In genomic region chrX:157612894-157613293, GRCm38 (mm10) we compare ENCODE assay signal across 11 mouse cellular contexts. TPM values are rescaled to one million over a fixed set of nuclear protein-coding genes. Genes with fewer than 3 reads are reported as not detected.
DNase-seq lines count a peak whose midpoint lies in the region; ATAC-seq lines count a peak whose summit lies in the region.
"Had no signal": no experiment of that assay in that cellular context is flagged by ENCODE, and none has a peak within 500 bp of the region (broad histone marks: within the 10 kb centered on the region; RNA-seq: fewer than 3 reads in every experiment).

No protein-coding gene starts in this region.

- H3K27me3 ChIP-seq in heart, embryonic 13.5 days (replicated peaks) = no peaks in the 10 kb centered on the region
- no peaks in the 10 kb centered on the region for H3K27me3 ChIP-seq in embryonic facial prominence, embryonic 14.5 days (replicated peaks; ENCODE audit: control insufficient read depth, insufficient read depth, low read length)
- no peaks in the 10 kb centered on the region for H3K27me3 ChIP-seq in neural tube, embryonic 12.5 days (replicated peaks)

- peak overlapping the region; percentile 44; the same call in 1 of the 2 replicates for H3K9ac ChIP-seq in heart, embryonic 13.5 days
- 0 out of 2 replicates have a peak overlapping the region, but pooled peaks have one; percentile 27 for H3K9ac ChIP-seq in embryonic facial prominence, embryonic 14.5 days (ENCODE audit: low read depth, low read length)
- H3K9ac ChIP-seq in neural tube, embryonic 12.5 days = no peak overlapping the region

- peak overlapping the region; percentile 30 for H3K4me3 ChIP-seq in heart, embryonic 13.5 days
- peak overlapping the region; percentile 17 for H3K4me3 ChIP-seq in embryonic facial prominence, embryonic 14.5 days (ENCODE audit: low read depth, low read length)
- H3K4me3 ChIP-seq in neural tube, embryonic 12.5 days = no peak overlapping the region
- H3K4me3 ChIP-seq: myocyte had no signal

- DNase-seq in heart, postnatal 25 days (ENCODE audit: low spot score) = no peak
- DNase-seq in ES-CJ7 (ENCODE audit: low read depth, low spot score) = peak; percentile 44
- no peak for DNase-seq in embryonic facial prominence, embryonic 14.5 days (ENCODE audit: low spot score)
- DNase-seq in kidney, postnatal 10 days = peak; percentile 7
- no peak for DNase-seq in layer of hippocampus, adult 9-10 months (ENCODE audit: low spot score)
- DNase-seq in ovary, postnatal 36 days (ENCODE audit: low spot score) = no peak

- H3K4me2 ChIP-seq in heart, embryonic 13.5 days = peak overlapping the region; percentile 62
- H3K4me2 ChIP-seq in embryonic facial prominence, embryonic 14.5 days (ENCODE audit: low read depth, low read length) = peak overlapping the region; percentile 48
- H3K4me2 ChIP-seq in neural tube, embryonic 12.5 days (replicated peaks) = peak overlapping the region; percentile 51

- H3K9me3 ChIP-seq in heart, embryonic 13.5 days = no peaks in the 10 kb centered on the region
- no peaks in the 10 kb centered on the region for H3K9me3 ChIP-seq in embryonic facial prominence, embryonic 14.5 days (ENCODE audit: control insufficient read depth, low read length)
- H3K9me3 ChIP-seq in neural tube, embryonic 12.5 days = no peaks in the 10 kb centered on the region

- H3K27ac ChIP-seq in heart, embryonic 13.5 days (replicated peaks) = no peak overlapping the region
- no peak overlapping the region for H3K27ac ChIP-seq in embryonic facial prominence, embryonic 14.5 days (replicated peaks; ENCODE audit: low read depth, low read length)
- no peak overlapping the region for H3K27ac ChIP-seq in neural tube, embryonic 12.5 days

- intact Hi-C loops in heart, postnatal 25 days (cut with DNase I) = no loop called here

- H3K4me1 ChIP-seq in heart, embryonic 13.5 days = no peaks in the 10 kb centered on the region
- H3K4me1 ChIP-seq in embryonic facial prominence, embryonic 14.5 days (ENCODE audit: control insufficient read depth, insufficient read depth, low read length) = no peaks in the 10 kb centered on the region
- H3K4me1 ChIP-seq in neural tube, embryonic 12.5 days = no peaks in the 10 kb centered on the region

- no peak for ATAC-seq in heart, embryonic 13.5 days (ENCODE audit: extremely low read depth, insufficient number of reproducible peaks, low FRiP score, low TSS enrichment)
- ATAC-seq in embryonic facial prominence, embryonic 14.5 days (ENCODE audit: low read depth) = no peak
- ATAC-seq in neural tube, embryonic 12.5 days (ENCODE audit: low FRiP score, low read depth) = no peak
- ATAC-seq: Patski had no signal

- H3K36me3 ChIP-seq in heart, embryonic 13.5 days = no peaks in the 10 kb centered on the region
- H3K36me3 ChIP-seq in embryonic facial prominence, embryonic 14.5 days (ENCODE audit: control insufficient read depth, insufficient read depth, low read length) = no peaks in the 10 kb centered on the region
- H3K36me3 ChIP-seq in neural tube, embryonic 12.5 days = no peaks in the 10 kb centered on the region

- WGBS in heart, embryonic 13.5 days = 20% methylated on average over 32 of the region's 32 CpGs
- 20% methylated on average over 29 of the region's 32 CpGs for WGBS in embryonic facial prominence, embryonic 14.5 days
- WGBS in neural tube, embryonic 12.5 days = 24% methylated on average over 31 of the region's 32 CpGs

RNA-seq across cellular contexts. Expression of gene Mbtps2, which starts 14.4 kb away (rescaled TPM):
- 15.0 and 16.8 TPM in 2 replicates for polyA plus RNA-seq in heart, embryonic 13.5 days (2015; fragmentation: Nextera tagmentation; extraction: Ambion mirVana)
- total RNA-seq in heart, postnatal 25 days (2021) = 10 to 100 TPM; 10.7 to 12.2 TPM
- 18.4 and 20.8 TPM in 2 replicates for polyA plus RNA-seq in embryonic facial prominence, embryonic 14.5 days (2014; fragmentation: Nextera tagmentation; extraction: Ambion mirVana)
- 28.5 and 29.5 TPM in 2 replicates for polyA plus RNA-seq in neural tube, embryonic 12.5 days (2016; fragmentation: Nextera tagmentation; extraction: Ambion mirVana)

RNA-seq across cellular contexts. Expression of gene Yy2, which starts 44.1 kb away (rescaled TPM):
- polyA plus RNA-seq in heart, embryonic 13.5 days (2015; fragmentation: Nextera tagmentation; extraction: Ambion mirVana) = 2.6 and 3.1 TPM in 2 replicates
- total RNA-seq in heart, postnatal 25 days (2021) = under 1 TPM; 0.22 to 0.39 TPM
- polyA plus RNA-seq in embryonic facial prominence, embryonic 14.5 days (2014; fragmentation: Nextera tagmentation; extraction: Ambion mirVana) = 3.9 and 4.5 TPM in 2 replicates
- polyA plus RNA-seq in neural tube, embryonic 12.5 days (2016; fragmentation: Nextera tagmentation; extraction: Ambion mirVana) = 3.2 and 5.3 TPM in 2 replicates
- polyA plus RNA-seq: gonadal fat pad, adult 2 months had no signal

Comparison
In these comparisons a context has a peak if more than half of its experiments do, and no peak if none do; other contexts are left out.
1. DNase-seq: peak in ES-CJ7 (single experiment) and kidney, postnatal 10 days (single experiment); none in heart, postnatal 25 days (single experiment), embryonic facial prominence, embryonic 14.5 days (single experiment), layer of hippocampus, adult 9-10 months (single experiment) and ovary, postnatal 36 days (single experiment).
2. Peak in every context shown above with its lines, with median percentiles within 50 percentile points of each other: H3K4me2 ChIP-seq.